Mouse (Mus musculus) right cerebral cortex, adult 18-20 months (tissue): ENCODE data around the gene Steap3.

Experiments
- DNase-seq: peaks from one replicate; pipeline ENCODE4 v3.0.0; 2022; ENCODE audit warnings: mixed read lengths

Gene Steap3

DNA sequence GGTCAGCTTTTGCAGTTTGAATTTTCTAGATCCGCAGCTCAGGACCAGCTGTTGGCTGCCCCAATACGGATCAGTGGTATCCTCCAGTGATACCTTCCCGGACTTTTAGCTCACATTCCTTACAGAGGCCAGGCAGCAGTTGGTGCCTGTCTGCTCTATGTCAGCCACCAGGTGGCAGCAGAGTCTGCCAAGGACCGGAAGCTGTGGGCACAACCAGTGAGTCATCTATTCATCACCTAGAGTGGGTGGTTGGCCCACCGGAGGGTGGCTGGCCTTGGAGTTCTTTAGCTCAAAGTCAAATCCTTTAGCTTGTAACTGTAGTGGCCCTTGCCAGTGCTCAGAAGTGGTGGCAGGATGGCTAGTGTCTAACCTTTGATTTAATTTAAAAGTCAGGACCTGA, 75.3 kb downstream of the Steap3 start:
- DNase-seq, result peak; percentile 84

DNA sequence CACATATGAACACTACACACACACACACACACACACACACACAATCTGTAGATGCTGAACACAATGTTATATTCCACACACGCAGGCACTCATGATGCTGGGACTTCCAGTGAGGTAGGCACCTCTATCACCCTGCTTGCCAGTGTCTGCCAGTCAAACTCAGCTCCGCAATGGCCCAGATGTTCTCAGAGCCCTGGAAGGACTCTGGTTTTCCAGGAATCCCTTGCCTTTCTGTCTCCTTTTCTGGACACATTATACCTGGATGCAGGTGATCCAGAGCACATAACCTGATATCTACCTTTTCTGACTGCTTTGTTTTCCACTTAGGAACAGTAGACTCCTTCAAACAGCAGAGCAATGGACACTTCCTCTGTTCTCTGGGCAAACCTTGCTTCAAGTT, 75.8 kb downstream of the Steap3 start:
- DNase-seq, result no peak

DNA sequence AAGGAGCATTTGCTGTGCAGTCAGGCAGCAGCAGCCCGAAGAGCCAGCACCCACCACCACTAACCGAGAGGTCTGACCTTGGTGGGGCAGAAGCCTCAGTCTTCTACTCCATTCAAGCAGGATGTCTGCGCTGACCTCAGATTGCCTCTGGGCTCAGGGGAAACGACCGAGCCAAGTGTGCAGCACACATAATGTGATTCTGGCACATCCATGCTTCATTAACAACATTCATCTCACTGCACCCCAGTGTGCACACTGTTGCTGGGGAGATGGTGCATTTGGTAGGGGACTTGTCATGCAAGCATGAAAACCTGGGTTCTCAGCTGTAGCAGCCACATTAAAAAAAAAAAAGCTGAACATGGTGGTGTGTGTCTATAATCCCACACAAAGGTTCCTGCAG, 76.6 kb downstream of the Steap3 start:
- no peak for DNase-seq

DNA sequence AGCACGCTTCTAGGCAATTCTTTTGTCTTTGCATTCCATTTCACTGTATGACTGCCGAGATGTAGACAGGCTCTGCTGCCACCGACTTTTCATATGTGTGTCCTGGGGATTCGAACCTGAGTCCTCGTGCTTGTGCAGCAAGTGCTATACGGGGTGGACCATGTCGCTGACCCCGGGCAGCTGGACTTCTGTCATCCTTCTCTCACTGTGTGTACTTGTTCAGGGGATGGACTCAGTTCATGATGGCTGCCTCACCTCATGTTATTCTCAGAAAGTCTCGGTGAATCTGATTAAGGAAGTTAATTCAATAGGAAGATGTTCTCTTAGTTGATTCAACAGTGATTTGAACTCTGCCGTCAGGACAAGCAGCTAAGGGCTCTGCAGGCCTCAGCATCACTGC, 78.9 kb downstream of the Steap3 start:
- DNase-seq, result no peak

DNA sequence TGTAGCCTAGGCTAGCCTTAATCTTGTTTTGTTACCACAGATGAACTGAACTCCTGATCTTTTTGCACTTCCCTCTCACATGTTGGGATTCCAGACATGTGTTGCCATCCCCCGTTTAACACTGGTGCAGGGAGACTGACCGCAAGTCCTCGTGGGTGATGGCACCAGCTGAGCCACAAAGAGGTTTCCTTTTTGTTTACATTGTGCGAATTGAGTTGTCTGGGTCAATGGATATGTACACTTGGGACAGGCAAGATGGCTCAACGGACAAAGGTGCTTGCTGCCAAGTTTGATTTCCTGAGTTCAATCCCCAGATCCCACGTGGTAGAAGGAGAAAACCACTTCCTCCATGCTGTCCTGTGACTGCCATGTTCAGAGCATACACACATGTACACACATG, 80.2 kb downstream of the Steap3 start:
- DNase-seq, result no peak

DNA sequence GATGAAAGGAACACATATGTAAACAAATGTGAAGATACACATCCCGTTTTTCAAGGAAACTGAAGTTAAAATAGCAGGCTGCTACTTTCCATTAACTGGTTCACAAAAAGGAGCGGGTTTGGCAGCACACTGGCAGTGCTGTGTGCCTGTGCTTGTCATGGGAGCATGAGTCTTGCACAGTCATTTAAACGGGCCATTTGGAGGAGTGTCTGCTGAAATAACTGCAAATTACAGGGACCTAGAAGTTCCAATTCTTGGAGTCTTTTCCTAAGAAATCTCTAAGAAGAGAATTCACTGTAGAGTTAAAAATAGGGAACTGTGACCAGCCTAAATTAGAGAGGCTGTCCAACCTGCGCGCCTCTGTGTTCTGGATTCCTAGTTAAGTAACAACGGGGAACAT, 81.6 kb downstream of the Steap3 start:
- peak; percentile 55 for DNase-seq

DNA sequence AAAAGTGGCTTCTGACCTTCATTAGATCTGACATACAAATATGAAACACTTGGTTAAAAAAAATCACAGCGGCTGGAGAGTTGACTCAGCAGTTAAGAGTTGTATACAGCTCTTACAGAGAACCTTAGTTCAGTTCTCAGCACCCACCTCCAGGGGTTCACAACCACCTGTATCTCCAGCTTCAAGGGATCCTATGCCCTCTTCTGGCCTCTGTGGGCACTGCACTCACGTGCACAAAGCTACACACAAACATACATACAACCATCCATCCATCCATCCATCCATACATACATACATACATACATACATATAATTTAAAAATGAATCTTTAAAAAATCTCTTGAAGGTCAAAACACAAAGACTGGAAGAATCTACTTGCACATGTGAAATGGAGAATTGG, 82.2 kb downstream of the Steap3 start:
- no peak for DNase-seq

DNA sequence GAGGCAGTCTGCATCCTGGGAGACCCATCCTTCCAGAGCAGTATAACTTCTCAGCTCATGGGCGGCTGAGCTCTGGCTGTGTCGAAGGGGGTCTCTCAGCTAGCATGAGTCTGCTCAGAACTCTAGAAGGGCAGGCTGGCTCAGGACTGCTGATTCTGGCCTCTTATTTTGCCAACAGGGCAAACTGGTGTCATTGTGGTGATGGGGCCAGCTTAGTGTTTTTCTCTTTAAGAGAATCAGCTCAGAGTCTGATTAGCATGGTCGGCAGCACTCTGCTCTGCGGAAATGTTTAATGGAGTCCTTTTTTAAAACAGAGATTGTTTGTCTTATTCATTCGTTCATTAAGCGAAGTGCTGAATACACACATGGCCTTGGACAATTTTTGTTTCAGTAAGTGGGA, 83.3 kb downstream of the Steap3 start:
- no peak for DNase-seq

DNA sequence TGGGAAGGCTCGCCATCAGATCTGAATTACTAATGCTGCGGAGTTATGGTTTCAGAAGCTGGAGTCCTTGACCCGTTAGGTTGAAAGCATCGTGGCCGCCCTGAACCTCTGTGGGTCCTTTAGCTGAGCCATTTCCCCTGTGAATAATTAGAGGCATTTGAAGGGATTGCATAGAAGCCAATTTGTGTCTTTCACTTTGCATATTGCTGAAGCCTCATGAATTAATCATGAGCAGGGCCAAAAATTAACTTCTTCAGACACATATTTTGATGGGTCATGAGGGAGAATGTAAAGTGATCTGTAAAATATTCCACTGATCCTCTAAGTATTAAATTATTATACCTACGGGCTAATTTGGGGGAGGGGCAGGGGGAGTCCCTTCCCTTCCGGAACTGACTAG, 85.4 kb downstream of the Steap3 start:
- no peak for DNase-seq

DNA sequence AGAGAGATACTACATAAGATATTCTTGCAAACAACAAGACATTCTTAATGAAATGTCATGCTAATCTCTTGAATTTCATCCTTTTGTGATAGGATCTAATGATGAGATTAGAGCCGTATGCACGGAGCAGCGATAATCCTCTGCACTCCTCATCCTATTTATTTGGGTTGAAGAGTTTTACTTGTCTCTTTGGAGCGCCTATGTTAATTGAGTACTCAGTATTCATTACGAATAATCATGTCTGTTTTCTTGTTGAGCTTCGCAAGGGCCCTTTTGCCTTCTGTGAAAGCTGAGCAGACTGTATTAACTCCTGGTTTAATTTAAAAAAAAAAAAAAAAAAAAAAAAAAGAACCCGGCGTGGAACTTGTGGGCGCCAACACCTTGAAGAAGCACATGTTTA, 85.8 kb downstream of the Steap3 start:
- DNase-seq, result no peak

DNA sequence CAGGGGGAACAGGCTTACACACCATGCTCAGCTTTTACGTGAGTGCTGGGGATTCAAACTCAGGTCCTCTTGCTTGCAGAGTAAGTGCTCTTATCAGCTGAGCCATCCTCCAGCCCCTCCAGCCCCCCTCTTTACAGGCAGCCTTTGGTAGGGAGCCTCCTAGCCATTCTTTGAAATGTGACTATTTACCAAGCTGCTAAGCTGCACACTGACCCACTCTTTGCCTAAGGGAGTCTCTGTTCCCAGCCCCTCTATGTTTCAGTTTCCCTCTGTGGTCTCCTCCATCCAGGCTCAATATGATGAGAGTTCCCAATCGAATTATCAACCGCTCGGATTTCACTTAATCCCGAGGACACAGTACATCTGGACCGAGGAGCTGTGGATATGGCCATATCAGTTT, 86.3 kb downstream of the Steap3 start:
- no peak for DNase-seq

DNA sequence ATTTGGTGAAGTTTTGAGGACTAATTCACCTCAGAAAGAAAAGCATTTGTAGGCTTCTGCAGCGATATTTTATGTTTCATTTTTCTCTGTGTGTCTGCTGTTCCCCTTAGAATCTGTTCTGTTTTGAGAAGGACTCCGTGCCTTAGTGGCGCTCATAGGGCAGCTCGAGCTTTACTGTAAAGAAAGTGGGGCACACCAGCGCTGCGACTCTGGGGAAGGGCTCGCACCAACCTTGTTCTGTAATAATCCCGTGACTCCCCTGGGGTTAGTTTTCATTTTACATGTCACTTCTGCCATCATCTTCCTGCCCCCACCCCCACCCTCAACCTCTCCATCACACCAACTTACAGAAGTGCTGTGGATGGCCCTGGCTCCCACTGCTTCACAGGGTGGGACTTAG, 95.4 kb downstream of the Steap3 start:
- no peak for DNase-seq

DNA sequence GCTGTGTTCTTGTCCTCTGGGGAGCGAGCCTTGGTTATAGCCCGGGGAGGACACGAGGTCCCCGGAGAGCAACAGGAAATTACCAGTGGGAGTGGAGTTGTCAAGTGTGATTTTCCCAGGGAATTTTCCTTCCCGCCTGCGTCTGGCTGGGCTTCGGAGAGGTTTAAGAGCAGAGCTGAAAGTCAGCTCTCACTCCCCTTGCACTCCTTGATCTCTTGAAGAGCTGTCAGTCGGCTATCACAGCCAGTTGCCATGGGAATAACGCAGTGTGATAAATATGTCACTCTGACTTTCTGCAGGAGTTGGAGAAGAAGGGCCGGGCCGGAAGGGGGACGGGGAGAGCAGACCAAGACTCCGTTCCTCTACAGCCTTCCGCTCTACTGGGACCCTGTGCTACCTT, 96.2 kb downstream of the Steap3 start:
- DNase-seq, result no peak

DNA sequence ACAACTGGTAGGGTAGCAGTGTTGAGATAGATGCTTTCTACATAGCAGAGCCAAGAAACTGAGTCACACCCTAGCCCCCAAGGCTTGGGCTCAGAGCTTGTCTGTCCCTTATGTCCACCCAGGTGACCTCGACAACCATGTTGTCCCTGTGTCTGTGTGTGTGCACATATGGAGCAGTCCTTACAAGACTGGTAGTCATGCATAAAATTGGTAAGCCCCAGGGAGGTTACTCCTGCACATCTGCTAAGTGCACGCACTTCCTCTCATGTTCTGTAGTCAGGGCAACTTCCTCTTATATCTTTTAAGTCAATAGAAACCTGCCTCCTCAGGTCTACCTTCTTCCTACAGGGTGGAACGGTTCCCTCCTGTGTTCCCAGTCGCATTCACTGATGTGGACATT, 97.5 kb downstream of the Steap3 start:
- DNase-seq, result no peak

DNA sequence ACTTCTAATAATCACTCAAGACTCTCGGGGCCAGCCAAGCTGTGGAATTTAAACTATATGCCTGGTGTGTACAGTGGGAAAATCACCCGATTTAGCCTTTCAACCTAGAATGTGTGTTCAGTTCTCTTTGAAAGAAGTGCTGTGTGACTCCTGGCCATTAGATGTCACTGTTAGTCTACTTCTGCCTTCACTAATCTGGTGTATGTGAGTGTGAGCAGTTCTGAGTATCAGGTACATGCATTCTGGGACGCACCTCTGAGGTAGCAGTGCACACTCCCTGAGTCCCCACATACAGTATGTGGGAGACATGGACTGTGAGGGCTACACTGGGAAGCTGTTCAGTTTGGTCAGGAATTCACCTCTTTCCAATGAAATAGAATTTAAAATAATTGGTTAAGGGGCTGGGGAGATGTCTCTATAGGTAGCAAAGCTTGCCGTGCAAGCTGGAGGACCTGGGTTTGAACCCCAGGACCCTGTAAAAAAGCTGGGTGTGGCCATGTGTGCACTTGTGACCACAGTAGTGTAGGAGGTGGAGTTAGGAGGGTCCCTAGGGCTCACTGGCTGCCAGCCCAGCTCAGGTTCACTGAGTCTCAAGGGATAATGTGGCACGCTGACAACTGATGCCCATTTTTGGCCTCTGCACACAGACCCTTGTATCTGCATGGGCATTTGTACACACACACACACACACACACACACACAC, 100.5 kb downstream of the Steap3 start:
- DNase-seq, result peak; percentile 38

DNA sequence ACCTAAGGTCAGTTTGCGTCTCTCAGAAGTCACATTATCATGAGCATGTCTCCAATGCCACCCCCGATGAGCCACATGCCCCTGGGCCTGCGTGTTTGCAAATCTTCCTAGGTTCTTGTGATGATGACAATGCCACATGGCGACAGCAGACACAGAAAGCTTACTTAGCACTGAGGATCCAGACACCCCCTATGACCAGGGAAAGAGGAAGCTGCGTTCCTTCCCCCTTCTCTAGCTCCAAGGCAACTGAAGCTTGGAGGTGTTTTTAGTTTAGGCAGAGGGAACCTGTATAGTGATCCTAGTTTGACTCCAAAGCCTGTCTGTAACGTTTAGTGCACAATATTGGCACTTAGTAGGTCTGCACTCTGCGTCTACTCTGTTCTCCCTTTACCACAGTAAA, 102.2 kb downstream of the Steap3 start:
- DNase-seq, result no peak

DNA sequence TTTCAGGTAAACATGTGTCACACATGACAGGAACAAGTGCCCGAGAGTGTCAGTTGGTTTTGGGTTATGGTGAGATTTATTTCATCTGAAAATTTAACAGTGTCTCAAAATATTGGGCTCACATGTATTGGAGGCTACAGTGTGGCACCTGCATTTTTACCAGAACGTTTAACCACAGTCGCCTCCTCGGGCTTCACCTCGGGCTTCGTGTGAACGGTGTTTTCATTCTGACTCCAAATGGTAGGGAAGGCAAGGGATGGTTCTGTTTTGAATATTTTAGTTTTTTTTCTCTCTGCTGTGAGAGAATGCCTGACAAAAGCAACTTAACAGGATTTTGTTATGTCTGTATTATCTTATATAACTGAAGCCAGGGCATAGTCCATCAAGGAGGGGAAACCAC, 103.8 kb downstream of the Steap3 start:
- no peak for DNase-seq

DNA sequence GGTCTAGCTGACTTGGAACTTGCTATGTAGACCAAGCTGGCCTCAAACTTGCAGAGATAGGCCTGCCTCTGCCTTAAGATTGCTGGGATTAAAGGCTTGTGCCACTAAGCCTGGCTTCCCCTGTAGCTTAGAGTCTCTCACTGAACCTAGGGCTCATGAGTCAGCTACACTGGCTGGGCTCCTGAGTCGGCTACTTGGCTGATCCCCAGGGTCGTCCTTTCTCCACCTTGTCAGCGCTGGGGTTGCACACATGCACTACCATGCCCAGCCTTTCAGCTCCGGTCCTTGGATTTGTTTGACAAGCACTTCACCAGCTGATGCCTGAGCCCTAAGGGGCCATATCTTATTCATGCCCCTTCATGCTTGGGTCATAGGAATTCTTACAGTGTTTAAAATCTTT, 104.5 kb downstream of the Steap3 start:
- DNase-seq, result no peak

DNA sequence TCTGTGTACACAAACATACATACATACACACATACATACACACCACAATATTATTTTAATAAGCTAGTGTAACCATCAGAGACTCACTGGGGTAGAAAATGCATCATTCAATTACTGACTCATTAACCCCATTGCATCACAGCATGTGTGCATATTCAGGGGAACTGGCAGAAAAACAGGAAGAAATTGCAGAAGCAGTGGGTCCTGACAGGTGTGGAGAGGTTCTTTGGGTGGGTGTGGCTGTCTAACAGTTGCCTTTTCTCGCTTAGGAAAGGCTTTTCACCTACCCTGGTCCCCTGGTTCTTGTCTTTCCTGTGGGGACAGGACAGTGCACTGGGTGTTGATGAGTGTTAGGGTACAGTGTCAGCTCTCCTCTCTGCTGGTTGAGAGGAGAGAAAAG, 109.9 kb downstream of the Steap3 start:
- DNase-seq, result no peak

DNA sequence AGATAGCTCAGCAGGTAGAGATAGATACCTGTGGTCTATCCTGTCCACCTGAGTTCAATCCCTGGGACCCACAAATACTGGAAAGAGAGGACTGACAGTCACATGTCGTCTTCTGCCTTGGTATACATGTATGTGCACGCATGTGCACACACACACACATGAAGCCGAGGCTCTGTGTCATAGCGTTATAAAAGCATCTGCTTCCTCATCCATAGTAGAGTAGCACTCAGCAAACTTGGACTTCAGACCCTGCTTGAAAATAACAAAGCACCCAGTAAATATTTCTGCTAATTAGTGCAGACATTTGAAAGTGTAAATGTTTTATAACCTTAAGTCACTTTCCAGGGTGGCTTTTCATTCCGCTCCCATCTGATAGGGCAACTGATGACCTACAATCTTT, 111.0 kb downstream of the Steap3 start:
- DNase-seq, result no peak

DNA sequence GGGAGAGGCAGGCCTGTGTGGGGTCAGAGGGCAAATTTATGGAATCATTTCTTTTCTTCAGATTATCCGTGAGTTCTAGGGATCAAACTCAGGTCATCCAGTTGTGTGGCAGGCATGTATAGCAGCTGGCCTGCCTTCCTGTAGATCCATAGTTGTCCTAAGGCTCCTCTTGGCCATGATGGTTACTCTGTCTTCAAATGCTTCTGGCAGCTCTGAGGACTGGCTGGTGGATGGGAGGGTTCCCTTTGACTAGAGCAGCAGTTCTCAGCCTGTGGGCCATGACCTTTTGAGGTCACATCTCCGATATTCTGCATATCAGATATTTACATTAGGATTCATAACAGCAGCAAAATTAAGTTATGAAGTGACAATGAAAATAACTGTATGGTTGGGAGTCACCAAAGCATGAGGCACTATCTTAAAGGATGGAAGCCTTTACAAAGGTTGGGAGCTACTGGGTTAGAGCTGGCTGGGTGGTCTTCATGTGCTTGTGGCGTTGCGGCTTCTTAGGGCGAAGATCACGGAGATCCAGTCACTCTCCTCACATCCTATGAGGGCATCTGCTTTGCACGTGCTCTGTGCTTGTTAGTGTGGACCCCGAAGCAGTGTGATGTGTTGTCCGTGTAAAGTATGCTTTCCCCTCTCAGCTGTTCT, 113.9 kb downstream of the Steap3 start:
- DNase-seq, result no peak

DNA sequence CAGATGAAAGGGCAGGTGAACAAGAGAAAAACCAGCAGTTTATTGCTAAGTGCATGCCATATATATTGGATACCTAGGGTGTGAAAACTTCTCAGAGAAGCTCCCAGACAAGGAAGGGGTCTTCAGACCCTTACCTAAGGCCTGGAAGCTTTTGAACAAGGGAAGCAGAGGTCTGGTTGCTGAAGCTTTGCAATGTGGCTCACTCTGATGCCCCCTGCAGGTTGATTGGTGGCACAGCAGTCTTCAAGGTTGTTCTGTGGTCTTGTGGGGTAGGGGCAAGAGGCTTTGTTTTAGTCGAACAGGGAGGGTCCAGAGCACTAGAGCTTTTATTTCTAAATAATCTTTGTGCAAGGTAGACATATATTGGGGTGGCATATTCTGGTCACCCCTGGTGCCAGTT, 117.2 kb downstream of the Steap3 start:
- DNase-seq, result no peak

DNA sequence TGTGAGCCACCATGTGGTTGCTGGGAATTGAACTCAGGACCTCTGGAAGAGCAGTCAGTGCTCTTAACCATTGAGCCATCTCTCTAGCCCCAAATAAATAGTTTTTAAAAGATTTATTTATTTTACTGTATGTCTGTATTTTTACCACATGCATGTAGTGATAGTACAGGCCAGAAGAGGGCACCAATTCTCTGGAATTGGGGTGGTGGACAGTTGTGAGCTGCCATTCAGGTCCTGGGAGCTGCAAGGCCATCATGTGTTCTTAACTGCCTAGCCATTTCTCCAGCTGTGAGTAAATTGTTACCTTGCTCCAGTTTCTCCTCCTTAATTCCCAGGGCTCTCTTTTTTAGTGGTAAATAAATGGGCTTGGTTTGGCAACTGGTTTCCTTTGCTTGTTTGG, 118.3 kb downstream of the Steap3 start:
- DNase-seq, result no peak

DNA sequence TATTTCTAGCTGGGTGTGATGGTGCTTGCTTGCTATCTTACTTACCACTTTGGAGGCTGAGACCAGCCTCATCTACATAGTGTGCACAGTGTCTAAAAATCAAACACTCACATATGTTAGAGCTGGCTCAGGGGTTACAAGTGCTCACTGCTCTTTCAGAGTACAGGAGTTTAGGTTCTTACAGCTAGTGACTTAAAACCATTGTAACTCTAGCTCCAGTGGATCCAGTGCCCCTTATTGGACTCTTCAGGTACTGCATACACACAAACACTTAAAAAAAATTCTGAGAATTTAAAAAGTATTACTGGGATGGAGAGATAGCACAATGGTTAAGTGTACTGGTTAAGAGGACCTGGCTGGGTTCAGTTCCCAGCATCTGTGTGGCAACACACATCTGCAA, 125.5 kb downstream of the Steap3 start:
- DNase-seq, result no peak

DNA sequence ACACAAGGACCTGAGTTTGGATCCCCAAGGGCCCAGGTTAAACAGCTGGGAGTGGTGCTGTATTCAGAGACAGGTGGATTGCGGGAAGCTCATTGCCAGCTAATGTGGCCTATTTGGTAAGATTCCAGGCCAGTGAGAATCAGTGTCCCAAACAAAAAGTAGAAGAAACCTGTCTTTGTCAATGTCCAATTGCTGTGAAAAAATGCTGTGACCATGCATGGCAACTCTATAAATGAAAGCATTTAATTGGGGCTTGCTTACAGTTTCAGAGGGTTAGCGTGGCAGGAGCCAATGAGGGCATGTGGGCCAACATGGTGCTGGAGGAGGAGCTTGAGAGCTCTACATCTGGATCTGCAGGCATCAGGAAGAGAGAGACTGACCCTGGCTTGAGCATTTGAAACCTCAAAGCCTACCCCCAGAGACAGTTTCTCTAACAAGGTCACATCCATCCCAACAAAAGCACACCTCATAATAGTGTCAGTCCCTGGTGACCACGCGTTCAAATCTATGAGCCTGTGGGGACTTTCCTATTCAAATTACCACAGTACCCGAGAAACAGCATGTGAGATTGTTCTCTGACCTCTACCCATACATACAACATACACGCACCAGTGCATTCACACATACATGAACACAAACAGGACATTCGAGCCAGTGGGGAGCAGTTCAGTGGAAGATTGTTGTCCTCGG, 126.8 kb downstream of the Steap3 start:
- no peak for DNase-seq
